Mouse (Mus musculus): ENCODE measurements around the gene Huwe1.

The Huwe1 gene

GRCm38 (mm10) chrX:151950231-151950630 lies 149.6 kb downstream of the Huwe1 start:
- no peak for DNase-seq (ENCODE audit: low spot score in 2 of 2)

- no peak for DNase-seq (ENCODE audit: low spot score in 2 of 2)
Observed at GRCm38 (mm10) chrX:151951181-151951580, 150.6 kb downstream of the Huwe1 start.
